Mouse (Mus musculus): ENCODE results near the gene Sh3tc1. TPM values are rescaled to one million over a fixed set of nuclear protein-coding genes. Genes with fewer than 3 reads are reported as not detected.

Gene Sh3tc1
- polyA plus RNA-seq, 1 experiment from 2014 or later: 4.9 TPM

DNA sequence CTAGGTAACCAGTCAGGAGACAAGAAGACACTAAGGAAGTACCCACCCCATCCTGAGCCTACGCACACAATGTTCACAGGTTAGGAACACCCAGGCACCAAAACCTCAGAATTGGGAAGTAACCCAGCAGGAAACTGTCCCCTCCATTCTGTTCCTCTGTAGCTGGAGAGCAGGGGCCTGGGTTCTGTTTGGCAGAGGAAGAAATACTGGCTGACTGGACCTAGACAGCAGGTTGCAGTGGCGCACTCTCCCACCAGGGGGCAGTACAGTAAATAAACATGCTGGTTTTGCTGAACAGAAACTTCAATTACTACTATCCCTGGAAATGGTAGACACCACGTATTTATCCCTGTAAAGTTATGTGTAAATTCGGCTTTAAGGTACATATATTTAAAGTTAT, 7.1 kb upstream of the Sh3tc1 start:
- 29% methylated on average over 4 of the region's 4 CpGs for WGBS
- H3K9me3 ChIP-seq (replicated peaks): no peaks in the 10 kb centered on the region
- peak; percentile 78 for DNase-seq (ENCODE audit: low spot score)
- no peaks in the 10 kb centered on the region for H3K4me1 ChIP-seq
- peaks cover 9% of the 10 kb centered on the region; the same call in 1 of the 2 replicates for H3K27me3 ChIP-seq (ENCODE audit: low read depth, poor library complexity, severe bottlenecking)
- H3K4me3 ChIP-seq: no peak overlapping the region
- no peaks in the 10 kb centered on the region for H3K36me3 ChIP-seq
- H3K27ac ChIP-seq: no peak overlapping the region

DNA sequence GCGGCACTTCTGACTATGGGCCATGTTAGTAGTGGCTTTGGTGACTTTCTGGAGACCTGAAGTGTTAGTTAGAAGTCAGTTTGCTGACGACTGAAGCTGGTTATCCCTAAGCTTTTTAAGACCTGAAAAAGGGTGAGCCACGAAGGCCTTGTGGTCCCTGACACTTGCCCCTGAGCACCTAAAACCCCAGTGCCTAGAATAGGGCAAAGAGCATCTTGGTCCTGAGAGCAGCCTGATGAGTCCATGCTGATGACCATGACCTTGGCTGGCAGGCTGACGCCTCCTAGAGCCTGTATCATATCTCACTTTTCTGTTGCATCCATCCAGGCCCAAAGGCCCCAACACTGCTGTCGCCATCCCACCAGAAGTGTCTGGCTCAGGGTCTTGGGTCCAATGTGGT, 5.6 kb upstream of the Sh3tc1 start:
- Histone ChIP-seq H3K4me3 (no peak overlapping the region), H3K36me3 (no peaks in the 10 kb centered on the region), H3K4me1 (peaks cover 8% of the 10 kb centered on the region; the same call in 1 of the 2 replicates), H3K27ac (no peak overlapping the region), H3K27me3 (ENCODE audit: low read depth, poor library complexity, severe bottlenecking) (peaks cover 24% of the 10 kb centered on the region), H3K9me3 (replicated peaks) (no peaks in the 10 kb centered on the region)
- 80% methylated on average over 5 of the region's 5 CpGs for WGBS
- DNase-seq (ENCODE audit: low spot score): no peak

DNA sequence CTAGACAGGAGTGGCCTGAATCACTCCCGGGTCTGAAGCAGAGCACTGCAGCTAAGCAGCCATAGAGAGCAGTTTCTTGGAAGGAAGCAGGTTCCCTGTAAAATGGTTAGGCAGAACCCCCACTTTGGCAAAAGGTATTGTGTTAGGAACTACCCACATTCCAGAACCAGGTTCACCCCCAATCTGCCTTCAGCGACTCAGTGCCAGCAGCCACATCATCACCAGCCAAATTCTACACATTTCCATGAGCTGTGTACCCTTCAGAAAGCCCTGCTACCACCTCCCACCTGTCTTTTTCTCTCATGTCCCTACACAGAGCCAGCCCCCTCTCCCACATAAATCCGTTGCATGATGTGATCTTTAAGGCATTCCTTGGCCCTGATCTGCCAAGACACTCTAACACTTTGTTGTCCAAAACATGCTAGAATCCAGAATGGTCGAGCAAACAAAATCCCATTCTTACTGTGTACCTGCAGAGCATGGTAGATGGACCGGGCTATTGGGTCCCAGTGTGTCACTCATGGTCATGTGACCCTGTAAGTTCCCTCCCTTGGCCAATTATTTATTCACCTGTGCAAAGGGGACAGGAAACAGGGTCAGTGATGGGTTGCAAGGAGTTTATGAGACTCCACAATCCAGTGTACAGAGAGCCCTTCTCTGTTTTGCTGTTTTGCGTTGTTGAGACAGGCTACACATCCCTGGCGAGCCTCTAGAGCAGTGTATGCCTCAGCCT, 4.4 kb upstream of the Sh3tc1 start:
- WGBS: 85% methylated on average over 7 of the region's 7 CpGs
- Histone ChIP-seq H3K4me1 (peaks cover 13% of the 10 kb centered on the region), H3K27me3 (ENCODE audit: low read depth, poor library complexity, severe bottlenecking) (peaks cover 37% of the 10 kb centered on the region), H3K27ac (no peak overlapping the region), H3K4me3 (no peak overlapping the region), H3K36me3 (no peaks in the 10 kb centered on the region), H3K9me3 (replicated peaks) (no peaks in the 10 kb centered on the region)
- no peak for DNase-seq (ENCODE audit: low spot score)

DNA sequence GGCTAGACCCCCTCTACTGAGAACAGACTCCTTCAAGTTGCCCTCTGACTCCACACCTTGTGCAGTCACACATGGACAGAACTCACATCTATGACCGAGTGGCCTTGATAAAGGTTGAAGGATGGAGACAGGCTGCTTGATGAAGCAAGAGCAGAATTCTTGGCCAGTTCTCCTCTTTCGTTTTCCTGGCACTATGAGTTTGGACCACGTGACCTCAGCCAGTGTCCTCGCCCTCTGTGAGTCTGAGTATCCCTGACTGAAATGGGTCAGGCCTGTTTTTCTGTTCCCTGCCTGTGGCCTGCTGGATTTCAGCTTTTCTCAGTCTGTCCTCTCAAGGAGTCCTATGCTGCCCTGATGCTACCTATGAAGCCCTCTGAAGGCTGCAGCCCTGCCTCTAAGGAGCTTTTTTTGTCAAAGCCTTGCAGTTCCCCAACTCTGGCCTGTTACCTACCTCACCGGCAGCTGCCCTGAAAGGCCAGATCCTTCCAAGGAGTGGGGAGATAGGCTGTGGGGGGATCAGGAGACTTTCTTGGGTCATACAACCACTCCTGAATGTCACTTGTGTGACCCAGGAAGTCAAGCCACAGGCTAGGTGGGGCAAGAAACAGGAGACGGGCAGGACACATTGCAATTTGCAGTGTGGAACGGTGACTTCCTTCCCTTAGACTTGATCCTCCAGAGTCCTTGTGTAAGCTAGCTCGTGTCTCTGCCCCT, 3.6 kb upstream of the Sh3tc1 start:
- Histone ChIP-seq H3K9me3 (replicated peaks) (no peaks in the 10 kb centered on the region), H3K27ac (no peak overlapping the region), H3K27me3 (ENCODE audit: low read depth, poor library complexity, severe bottlenecking) (peaks cover 44% of the 10 kb centered on the region), H3K4me3 (no peak overlapping the region), H3K36me3 (no peaks in the 10 kb centered on the region), H3K4me1 (peaks cover 13% of the 10 kb centered on the region)
- 76% methylated on average over 8 of the region's 8 CpGs for WGBS
- no peak for DNase-seq (ENCODE audit: low spot score)

DNA sequence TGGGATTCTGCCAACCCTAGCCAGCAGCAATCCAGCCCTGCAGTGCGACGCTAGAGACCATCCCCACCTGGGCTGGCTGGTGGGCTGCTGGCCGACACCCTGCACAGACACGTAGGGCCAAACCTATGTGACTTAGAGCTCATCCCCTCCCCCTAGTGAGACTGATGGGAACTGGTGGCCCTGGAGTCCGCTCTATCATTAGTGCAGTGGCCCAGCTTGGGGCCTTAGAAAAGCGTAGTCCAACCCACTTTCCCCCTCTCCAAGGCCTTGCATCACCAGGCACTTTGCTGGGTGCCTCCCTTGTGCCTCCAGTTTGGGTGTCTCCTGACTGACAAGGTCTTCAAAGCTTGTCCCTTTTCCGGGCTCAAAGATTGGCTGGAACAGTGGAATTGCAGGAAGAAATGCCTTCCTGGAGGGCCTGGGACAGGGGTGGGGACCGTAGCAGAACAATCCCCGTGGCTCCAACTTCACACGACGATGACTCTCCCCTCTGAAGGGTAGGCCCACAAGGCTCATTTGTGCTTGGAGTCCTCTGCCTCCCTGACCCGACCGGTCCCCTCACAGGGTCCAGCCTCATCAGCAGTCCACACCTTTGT, 1.5 kb upstream of the Sh3tc1 start:
- no peaks in the 10 kb centered on the region for H3K36me3 ChIP-seq
- no peak overlapping the region for H3K27ac ChIP-seq
- H3K27me3 ChIP-seq (ENCODE audit: low read depth, poor library complexity, severe bottlenecking): peaks cover 46% of the 10 kb centered on the region
- H3K4me3 ChIP-seq: no peak overlapping the region
- DNase-seq (ENCODE audit: low spot score): no peak
- H3K9me3 ChIP-seq (replicated peaks): no peaks in the 10 kb centered on the region
- 49% methylated on average over 13 of the region's 13 CpGs for WGBS
- peaks cover 13% of the 10 kb centered on the region for H3K4me1 ChIP-seq

DNA sequence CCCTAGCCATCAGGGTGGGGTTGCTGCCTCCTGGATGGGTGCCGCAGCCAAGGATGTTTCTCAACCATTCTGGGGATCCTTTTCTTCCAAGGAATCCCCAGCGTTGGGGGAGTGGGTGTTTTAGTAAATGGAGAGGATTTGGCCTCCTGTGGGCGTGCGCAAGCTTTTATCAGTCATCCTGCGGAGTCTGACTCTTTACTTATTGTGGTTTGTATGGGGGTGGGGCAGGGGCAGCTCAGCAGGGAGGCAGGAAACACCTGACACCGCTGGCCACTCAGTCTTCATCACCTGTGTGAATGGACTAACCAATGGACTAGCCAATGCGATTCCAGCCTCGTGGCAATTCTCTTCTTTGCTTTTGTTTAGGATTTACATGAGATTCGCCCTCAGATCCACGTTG, 929 bp upstream of the Sh3tc1 start:
- H3K27ac ChIP-seq: no peak overlapping the region
- 8% methylated on average over 10 of the region's 10 CpGs for WGBS
- H3K9me3 ChIP-seq (replicated peaks): no peaks in the 10 kb centered on the region
- H3K4me3 ChIP-seq: no peak overlapping the region
- peaks cover 13% of the 10 kb centered on the region for H3K4me1 ChIP-seq
- DNase-seq (ENCODE audit: low spot score): no peak
- H3K27me3 ChIP-seq (ENCODE audit: low read depth, poor library complexity, severe bottlenecking): peaks cover 46% of the 10 kb centered on the region
- no peaks in the 10 kb centered on the region for H3K36me3 ChIP-seq

DNA sequence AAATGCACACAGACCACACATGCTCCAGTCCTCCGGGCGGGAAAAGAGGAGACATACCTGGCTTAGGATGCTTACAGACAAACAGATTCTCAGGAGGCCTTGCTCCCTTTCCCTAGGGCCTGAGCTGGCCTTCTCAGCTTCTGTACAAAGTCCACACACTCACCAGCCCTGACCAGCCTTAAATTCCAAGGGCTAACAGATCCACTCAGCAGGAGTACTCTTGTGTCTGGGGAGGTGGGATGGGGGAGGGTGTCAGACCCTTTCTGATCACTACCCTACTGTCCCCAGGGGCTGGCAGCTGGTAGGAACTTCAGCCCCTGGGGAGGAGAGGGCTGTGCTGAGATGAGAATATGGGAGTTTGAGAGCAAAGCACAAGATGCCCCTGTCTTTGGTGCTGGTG, 782 bp downstream of the Sh3tc1 start:
- no peaks in the 10 kb centered on the region for H3K36me3 ChIP-seq
- no peak for DNase-seq (ENCODE audit: low spot score)
- H3K27ac ChIP-seq: no peak overlapping the region
- 72% methylated on average over 2 of the region's 2 CpGs for WGBS
- H3K9me3 ChIP-seq (replicated peaks): no peaks in the 10 kb centered on the region
- peaks cover 13% of the 10 kb centered on the region for H3K4me1 ChIP-seq
- peaks cover 46% of the 10 kb centered on the region for H3K27me3 ChIP-seq (ENCODE audit: low read depth, poor library complexity, severe bottlenecking)
- H3K4me3 ChIP-seq: no peak overlapping the region

DNA sequence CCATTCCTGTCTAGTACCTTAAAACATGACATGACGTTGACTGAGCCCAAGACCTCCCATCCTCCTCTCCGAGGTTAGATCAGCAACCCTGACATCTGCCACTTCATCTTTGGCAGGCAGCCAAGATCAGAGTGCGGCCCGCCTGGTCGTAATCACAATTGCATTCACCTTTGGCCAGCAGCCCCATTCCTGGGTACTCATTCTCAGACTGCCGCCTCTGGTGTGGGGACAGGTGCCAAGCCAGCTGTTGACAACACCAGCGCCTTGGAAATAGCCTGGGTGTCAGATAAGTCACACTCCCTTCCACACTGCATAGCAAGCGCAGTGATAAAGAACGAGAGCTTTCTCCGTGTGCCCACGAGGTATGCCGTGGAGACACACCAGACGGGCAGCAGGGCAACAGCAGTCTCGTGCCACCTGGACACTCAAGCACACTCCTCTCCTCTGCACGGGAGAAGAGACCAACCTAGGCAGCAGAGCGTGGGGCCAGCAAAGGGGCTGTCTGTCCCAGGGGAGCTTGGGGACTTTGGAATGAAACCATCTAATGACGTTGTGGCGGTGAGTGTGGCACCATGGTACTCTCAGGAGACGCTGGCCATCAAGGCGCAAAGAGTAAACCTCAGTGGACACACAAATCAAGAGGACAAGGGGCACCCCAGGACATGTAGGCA, 2.4 kb downstream of the Sh3tc1 start:
- H3K27ac ChIP-seq: no peak overlapping the region
- no peak for DNase-seq (ENCODE audit: low spot score)
- peaks cover 38% of the 10 kb centered on the region for H3K27me3 ChIP-seq (ENCODE audit: low read depth, poor library complexity, severe bottlenecking)
- no peak overlapping the region for H3K4me3 ChIP-seq
- no peaks in the 10 kb centered on the region for H3K36me3 ChIP-seq
- WGBS: 88% methylated on average over 20 of the region's 20 CpGs
- peaks cover 13% of the 10 kb centered on the region for H3K4me1 ChIP-seq
- H3K9me3 ChIP-seq (replicated peaks): no peaks in the 10 kb centered on the region

DNA sequence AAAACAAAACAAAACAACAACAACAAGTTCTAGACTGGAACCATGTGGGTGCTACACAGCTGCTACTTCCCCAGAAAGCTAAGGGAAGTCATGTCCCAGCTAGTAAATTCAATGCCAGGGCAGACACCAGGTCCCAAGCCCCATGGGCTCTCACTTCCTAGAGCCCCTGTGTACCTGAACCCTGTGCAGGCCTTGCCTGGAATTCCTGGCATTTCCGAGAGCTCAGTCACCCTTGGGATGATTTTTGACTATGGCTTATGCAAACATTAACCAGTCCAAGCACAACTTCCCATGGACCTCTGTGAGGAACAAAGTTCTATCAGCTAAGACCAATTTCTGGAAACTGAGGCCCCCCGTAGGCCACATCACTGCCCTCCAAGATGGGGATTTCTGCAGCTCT, 6.3 kb downstream of the Sh3tc1 start:
- no peak for DNase-seq (ENCODE audit: low spot score)
- H3K4me3 ChIP-seq: no peak overlapping the region
- H3K4me1 ChIP-seq: peaks cover 15% of the 10 kb centered on the region
- 84% methylated on average over 2 of the region's 2 CpGs for WGBS
- no peaks in the 10 kb centered on the region for H3K9me3 ChIP-seq (replicated peaks)
- H3K27me3 ChIP-seq (ENCODE audit: low read depth, poor library complexity, severe bottlenecking): 0 out of 2 replicates have a peak, but pooled peaks cover 3% of the 10 kb centered on the region
- H3K36me3 ChIP-seq: no peaks in the 10 kb centered on the region
- no peak overlapping the region for H3K27ac ChIP-seq

DNA sequence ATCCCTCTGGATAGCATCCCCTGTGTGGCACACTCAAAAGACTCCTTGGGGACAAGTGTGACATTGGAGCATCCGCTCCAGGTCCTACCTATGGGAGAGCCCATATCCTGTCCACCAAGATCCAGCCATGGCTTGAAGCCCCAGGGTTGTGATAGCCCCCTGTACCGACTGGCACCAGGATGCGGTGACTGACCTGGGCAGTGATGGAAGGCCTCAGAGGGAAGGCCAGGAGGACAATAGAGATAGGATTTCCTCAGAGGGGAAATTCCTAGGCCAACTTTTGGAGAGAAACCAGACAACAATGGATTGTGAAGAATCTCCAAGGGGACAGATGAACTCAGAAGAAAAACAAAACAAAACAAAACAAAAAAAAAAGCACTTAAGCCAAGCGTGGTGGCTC, 8.8 kb downstream of the Sh3tc1 start:
- Histone ChIP-seq H3K4me3 (no peak overlapping the region), H3K36me3 (no peaks in the 10 kb centered on the region), H3K9me3 (replicated peaks) (no peaks in the 10 kb centered on the region), H3K27ac (no peak overlapping the region), H3K4me1 (peaks cover 17% of the 10 kb centered on the region), H3K27me3 (ENCODE audit: low read depth, poor library complexity, severe bottlenecking) (no peaks in the 10 kb centered on the region)
- 89% methylated on average over 4 of the region's 4 CpGs for WGBS
- no peak for DNase-seq (ENCODE audit: low spot score)

DNA sequence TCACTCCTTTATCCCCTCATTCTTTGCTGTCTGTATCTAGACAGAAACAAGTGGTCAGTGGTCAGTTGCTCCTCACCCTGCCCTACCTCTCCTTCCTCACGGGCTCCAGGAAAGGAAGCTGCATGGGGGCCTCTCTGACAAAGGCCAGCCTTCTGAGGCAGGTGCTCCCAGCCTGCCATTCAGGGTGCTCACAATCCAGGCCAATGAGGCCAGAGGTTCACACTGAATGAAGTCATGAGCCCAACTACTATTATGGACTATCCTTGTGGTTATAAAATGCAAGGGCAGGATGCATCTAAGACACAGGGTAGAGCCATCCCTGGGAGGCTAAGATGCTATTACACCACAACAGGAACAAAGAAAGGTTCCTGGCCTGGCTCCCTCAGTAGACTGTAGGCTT, 9.2 kb downstream of the Sh3tc1 start:
- no peak for DNase-seq (ENCODE audit: low spot score)
- WGBS: 63% methylated on average over 1 of the region's 1 CpGs
- Histone ChIP-seq H3K9me3 (replicated peaks) (no peaks in the 10 kb centered on the region), H3K4me3 (no peak overlapping the region), H3K27me3 (ENCODE audit: low read depth, poor library complexity, severe bottlenecking) (no peaks in the 10 kb centered on the region), H3K27ac (no peak overlapping the region), H3K4me1 (peaks cover 17% of the 10 kb centered on the region), H3K36me3 (no peaks in the 10 kb centered on the region)

DNA sequence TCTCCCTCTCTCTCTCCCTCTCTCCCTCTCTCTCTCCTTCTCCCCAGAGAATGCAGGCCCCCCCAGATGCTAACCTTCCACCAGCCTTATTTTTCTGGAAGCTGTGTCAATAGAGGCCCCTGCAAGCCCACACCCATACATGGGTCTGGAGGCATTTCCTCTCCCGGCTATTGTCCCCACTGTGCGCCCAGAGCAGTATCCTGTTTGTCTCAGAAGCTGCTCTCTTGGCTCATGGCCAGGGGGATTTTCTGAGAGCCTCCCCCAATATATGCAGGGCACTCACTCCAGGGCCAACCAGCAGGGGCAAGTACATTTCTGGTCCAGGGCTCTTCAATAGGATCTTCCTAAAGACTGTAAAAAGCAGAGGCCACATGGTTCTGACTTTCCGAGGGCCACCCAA, 9.9 kb downstream of the Sh3tc1 start:
- H3K4me1 ChIP-seq: peaks cover 17% of the 10 kb centered on the region
- no peaks in the 10 kb centered on the region for H3K9me3 ChIP-seq (replicated peaks)
- no peak overlapping the region for H3K4me3 ChIP-seq
- H3K27ac ChIP-seq: peak overlapping the region; percentile 78
- 88% methylated on average over 3 of the region's 3 CpGs for WGBS
- no peaks in the 10 kb centered on the region for H3K36me3 ChIP-seq
- no peak for DNase-seq (ENCODE audit: low spot score)
- no peaks in the 10 kb centered on the region for H3K27me3 ChIP-seq (ENCODE audit: low read depth, poor library complexity, severe bottlenecking)

Data from limb, embryonic 10.5 days (tissue).